Mouse (Mus musculus) midbrain, embryonic 16.5 days (tissue): ENCODE results near the gene Usp32. TPM values are rescaled to one million over a fixed set of nuclear protein-coding genes. Genes with fewer than 3 reads are reported as not detected.

Experiments used
- ATAC-seq: fragments of 200-750 bp; cut with Nextera tagmentation; 2 replicates; pipeline ENCODE4 v1.8.0; 2017; ENCODE audit warnings: moderate TSS enrichment
- H3K27ac ChIP-seq: fragments of 300-500 bp; sonication (generic); 2 replicates; pipeline ENCODE4 v1.5.1; 2014; ENCODE audit warnings: mild to moderate bottlenecking, low read length, mixed read lengths
- H3K27me3 ChIP-seq: fragments of 300-500 bp; sonication (generic); 2 replicates; pipeline ENCODE4 v1.6.1; 2014; ENCODE audit warnings: low read depth, low read length, mixed read lengths; ENCODE audit not compliant: control insufficient read depth, insufficient read depth
- H3K36me3 ChIP-seq: fragments of 300-500 bp; sonication (generic); 2 replicates; pipeline ENCODE4 v1.6.1; 2014; ENCODE audit warnings: mild to moderate bottlenecking, low read length, moderate library complexity, mixed read lengths; ENCODE audit not compliant: control insufficient read depth, insufficient read depth
- H3K4me1 ChIP-seq: fragments of 300-500 bp; sonication (generic); 2 replicates; pipeline ENCODE4 v1.6.1; 2014; ENCODE audit warnings: mild to moderate bottlenecking, low read length, mixed read lengths; ENCODE audit not compliant: control insufficient read depth, insufficient read depth
- H3K4me2 ChIP-seq: fragments of 300-500 bp; sonication (generic); 2 replicates; pipeline ENCODE4 v1.6.1; 2014; ENCODE audit warnings: mild to moderate bottlenecking, low read length, mixed read lengths
- H3K4me3 ChIP-seq: fragments of 300-500 bp; sonication (generic); 2 replicates; pipeline ENCODE4 v1.5.1; 2014; ENCODE audit warnings: low read depth, mild to moderate bottlenecking, low read length, moderate library complexity, mixed read lengths
- H3K9ac ChIP-seq: fragments of 300-500 bp; sonication (generic); 2 replicates; pipeline ENCODE4 v1.6.1; 2014; ENCODE audit warnings: low read depth, low read length, mixed read lengths
- H3K9me3 ChIP-seq: fragments of 300-500 bp; sonication (generic); replicated peaks from 2 replicates; pipeline ENCODE4 v1.6.1; 2014; ENCODE audit warnings: mild to moderate bottlenecking, low read length, mixed read lengths; ENCODE audit not compliant: control insufficient read depth, poor library complexity, severe bottlenecking
- WGBS: fragments of 180-500 bp; shearing (Covaris S2); extraction: QIAGEN DNeasy Blood & Tissue Kit; methylation state at CpG from one replicate; pipeline ENCODE4 v1.1.7; 2014; 5-methylcytosine and 5-hydroxymethylcytosine counted together
- polyA plus RNA-seq: library from polyadenylated mRNA; unstranded; fragments of >200 nt; fragmentation: Nextera tagmentation; extraction: Ambion mirVana; gene quantifications from 2 replicates; pipeline ENCODE4 v1.2.1, GENCODE M21; 2015

The Usp32 gene
- polyA plus RNA-seq, 1 experiment from 2014 or later: 13.4 TPM

- ATAC-seq: no peak
- H3K27me3 ChIP-seq: peaks cover 11% of the 10 kb centered on the region
- H3K4me2 ChIP-seq: no peak overlapping the region
- no peak overlapping the region for H3K4me3 ChIP-seq
- WGBS: 82% methylated on average over 4 of the region's 4 CpGs
- no peak overlapping the region for H3K27ac ChIP-seq
- H3K4me1 ChIP-seq: peaks cover 10% of the 10 kb centered on the region
- no peak overlapping the region for H3K9ac ChIP-seq
- no peaks in the 10 kb centered on the region for H3K36me3 ChIP-seq
- H3K9me3 ChIP-seq: no peaks in the 10 kb centered on the region
Observed at GRCm38 (mm10) chr11:84961571-84961970, 178.4 kb downstream of the Usp32 start.

- Histone ChIP-seq H3K27me3 (peaks cover 19% of the 10 kb centered on the region), H3K4me1 (peaks cover 10% of the 10 kb centered on the region), H3K4me3 (no peak overlapping the region), H3K9me3 (no peaks in the 10 kb centered on the region), H3K9ac (no peak overlapping the region), H3K27ac (no peak overlapping the region), H3K36me3 (no peaks in the 10 kb centered on the region), H3K4me2 (no peak overlapping the region)
- ATAC-seq: no peak
- 63% methylated on average over 6 of the region's 6 CpGs for WGBS
Observed at GRCm38 (mm10) chr11:84960780-84961179, 179.2 kb downstream of the Usp32 start.

GRCm38 (mm10) chr11:84960291-84960690, 179.7 kb downstream of the Usp32 start:
- H3K27ac ChIP-seq: no peak overlapping the region
- H3K9ac ChIP-seq: no peak overlapping the region
- peaks cover 19% of the 10 kb centered on the region for H3K27me3 ChIP-seq
- H3K36me3 ChIP-seq: no peaks in the 10 kb centered on the region
- WGBS: 26% methylated on average over 3 of the region's 3 CpGs
- peaks cover 10% of the 10 kb centered on the region for H3K4me1 ChIP-seq
- H3K4me2 ChIP-seq: no peak overlapping the region
- ATAC-seq: no peak
- H3K9me3 ChIP-seq: no peaks in the 10 kb centered on the region
- no peak overlapping the region for H3K4me3 ChIP-seq

- 2% methylated on average over 9 of the region's 9 CpGs for WGBS
Observed at GRCm38 (mm10) chr11:84959701-84960181, 180.2 kb downstream of the Usp32 start.

GRCm38 (mm10) chr11:84959181-84959580, 180.8 kb downstream of the Usp32 start:
- H3K36me3 ChIP-seq: no peaks in the 10 kb centered on the region
- H3K9me3 ChIP-seq: no peaks in the 10 kb centered on the region
- H3K4me1 ChIP-seq: peaks cover 10% of the 10 kb centered on the region
- WGBS: 12% methylated on average over 5 of the region's 5 CpGs
- H3K27me3 ChIP-seq: peaks cover 19% of the 10 kb centered on the region
- no peak overlapping the region for H3K27ac ChIP-seq
- no peak overlapping the region for H3K9ac ChIP-seq
- no peak overlapping the region for H3K4me3 ChIP-seq
- no peak overlapping the region for H3K4me2 ChIP-seq
- no peak for ATAC-seq

More at GRCm38 (mm10) chr11:84959701-84960181, 180.2 kb downstream of the Usp32 start:
- H3K9ac ChIP-seq: no peak overlapping the region
- peaks cover 19% of the 10 kb centered on the region for H3K27me3 ChIP-seq
- no peak overlapping the region for H3K4me2 ChIP-seq
- H3K4me1 ChIP-seq: peaks cover 10% of the 10 kb centered on the region
- no peaks in the 10 kb centered on the region for H3K36me3 ChIP-seq
- no peaks in the 10 kb centered on the region for H3K9me3 ChIP-seq
- H3K4me3 ChIP-seq: no peak overlapping the region
- ATAC-seq: no peak
- H3K27ac ChIP-seq: no peak overlapping the region

GRCm38 (mm10) chr11:84958271-84958630, 181.7 kb downstream of the Usp32 start:
- 0% methylated on average over 11 of the region's 11 CpGs for WGBS

GRCm38 (mm10) chr11:84957591-84958270, 182.2 kb downstream of the Usp32 start, which contains the start of gene Car4:
Car4 (plus strand) TSS chr11:84957786.
- H3K27me3 ChIP-seq: peaks cover 19% of the 10 kb centered on the region
- H3K4me2 ChIP-seq: peak within 1 kb of the TSS; percentile 69
- H3K4me3 ChIP-seq: peak within 1 kb of the TSS; percentile 41
- H3K36me3 ChIP-seq: no peaks in the 10 kb centered on the region
- peak within 1 kb of the TSS; percentile 49 for H3K9ac ChIP-seq
- H3K9me3 ChIP-seq: no peaks in the 10 kb centered on the region
- WGBS: under 1% methylated on average over 47 of the region's 49 CpGs
- no peak within 1 kb of the TSS for H3K27ac ChIP-seq
- H3K4me1 ChIP-seq: peaks cover 10% of the 10 kb centered on the region
- no peak for ATAC-seq

More at GRCm38 (mm10) chr11:84958271-84958630, 181.7 kb downstream of the Usp32 start:
- H3K36me3 ChIP-seq: no peaks in the 10 kb centered on the region
- no peak overlapping the region for H3K27ac ChIP-seq
- H3K4me3 ChIP-seq: peak overlapping the region; percentile 41
- no peaks in the 10 kb centered on the region for H3K9me3 ChIP-seq
- no peak for ATAC-seq
- peaks cover 19% of the 10 kb centered on the region for H3K27me3 ChIP-seq
- peak overlapping the region; percentile 69 for H3K4me2 ChIP-seq
- peak overlapping the region; percentile 49; the same call in 1 of the 2 replicates for H3K9ac ChIP-seq
- H3K4me1 ChIP-seq: peaks cover 10% of the 10 kb centered on the region

GRCm38 (mm10) chr11:84957171-84957570, 182.8 kb downstream of the Usp32 start:
- Histone ChIP-seq H3K27me3 (peaks cover 19% of the 10 kb centered on the region), H3K9ac (no peak overlapping the region), H3K4me2 (peak overlapping the region; percentile 69), H3K4me3 (peak overlapping the region; percentile 41), H3K9me3 (no peaks in the 10 kb centered on the region), H3K36me3 (no peaks in the 10 kb centered on the region), H3K27ac (no peak overlapping the region), H3K4me1 (peaks cover 10% of the 10 kb centered on the region)
- WGBS: 6% methylated on average over 15 of the region's 15 CpGs
- ATAC-seq: no peak

- Histone ChIP-seq H3K36me3 (no peaks in the 10 kb centered on the region), H3K9ac (no peak overlapping the region), H3K4me3 (no peak overlapping the region), H3K4me1 (peaks cover 10% of the 10 kb centered on the region), H3K27me3 (peaks cover 19% of the 10 kb centered on the region), H3K27ac (no peak overlapping the region), H3K9me3 (no peaks in the 10 kb centered on the region), H3K4me2 (no peak overlapping the region)
- ATAC-seq: no peak
- 27% methylated on average over 5 of the region's 5 CpGs for WGBS
Observed at GRCm38 (mm10) chr11:84956400-84956799, 183.6 kb downstream of the Usp32 start.
